Mouse (Mus musculus) lung, embryonic 14.5 days (tissue): ENCODE data around the gene Zfp61. TPM values are rescaled to one million over a fixed set of nuclear protein-coding genes. Genes with fewer than 3 reads are reported as not detected.

Experiments used
- ATAC-seq: fragments of 200-750 bp; cut with Nextera tagmentation; 2 replicates; pipeline ENCODE4 v1.8.0; 2017; ENCODE audit warnings: mild to moderate bottlenecking, moderate TSS enrichment, moderate library complexity; ENCODE audit not compliant: insufficient read depth
- DNase-seq: peaks from one replicate; pipeline ENCODE4 v3.0.0-alpha.2; 2015
- H3K27ac ChIP-seq: fragments of 300-500 bp; sonication (generic); 2 replicates; pipeline ENCODE4 v1.5.1; 2014; ENCODE audit warnings: low read depth, mild to moderate bottlenecking, moderate library complexity
- H3K27me3 ChIP-seq: fragments of 300-500 bp; sonication (generic); 2 replicates; pipeline ENCODE4 v1.6.1; 2014; ENCODE audit warnings: low read length, control low read depth; ENCODE audit not compliant: insufficient read depth
- H3K36me3 ChIP-seq: fragments of 300-500 bp; sonication (generic); 2 replicates; pipeline ENCODE4 v1.6.1; 2014; ENCODE audit warnings: control low read depth; ENCODE audit not compliant: insufficient read depth
- H3K4me1 ChIP-seq: fragments of 300-500 bp; sonication (generic); 2 replicates; pipeline ENCODE4 v1.6.1; 2014; ENCODE audit warnings: antibody characterized with exemption, control low read depth; ENCODE audit not compliant: insufficient read depth
- H3K4me2 ChIP-seq: fragments of 300-500 bp; sonication (generic); 2 replicates; pipeline ENCODE4 v1.6.1; 2014; ENCODE audit warnings: mild to moderate bottlenecking
- H3K4me3 ChIP-seq: fragments of 300-500 bp; sonication (generic); 2 replicates; pipeline ENCODE4 v1.5.1; 2014; ENCODE audit warnings: low read depth, low read length
- H3K9ac ChIP-seq: fragments of 300-500 bp; sonication (generic); 2 replicates; pipeline ENCODE4 v1.6.1; 2014
- H3K9me3 ChIP-seq: fragments of 300-500 bp; sonication (generic); 2 replicates; pipeline ENCODE4 v1.6.1; 2016; ENCODE audit warnings: low read depth, low read length, control low read depth
- CTCF ChIP-seq: IDR thresholded peaks from 2 replicates; pipeline ENCODE4 v1.5.1; 2016; ENCODE audit warnings: antibody characterized with exemption, low read depth
- WGBS: fragments of 180-500 bp; shearing (Covaris S2); extraction: QIAGEN DNeasy Blood & Tissue Kit; methylation state at CpG from one replicate; pipeline ENCODE4 v1.1.7; 2014; 5-methylcytosine and 5-hydroxymethylcytosine counted together
- polyA plus RNA-seq: library from polyadenylated mRNA; unstranded; fragments of >200 nt; fragmentation: Nextera tagmentation; extraction: Ambion mirVana; gene quantifications from 2 replicates; pipeline ENCODE4 v1.2.1, GENCODE M21; 2014

The Zfp61 gene
- polyA plus RNA-seq, 1 experiment from 2014 or later = 32.4 TPM

GRCm38 (mm10) chr7:24296386-24296785 lies 4.6 kb downstream of the Zfp61 start:
- H3K4me1 ChIP-seq = peaks cover 6% of the 10 kb centered on the region; the same call in 1 of the 2 replicates
- no peaks in the 10 kb centered on the region for H3K27me3 ChIP-seq
- no peak overlapping the region for H3K9ac ChIP-seq
- no peaks in the 10 kb centered on the region for H3K9me3 ChIP-seq
- 92% methylated on average over 7 of the region's 7 CpGs for WGBS
- no peak for TF ChIP-seq CTCF
- peaks cover 53% of the 10 kb centered on the region for H3K36me3 ChIP-seq
- H3K4me3 ChIP-seq = no peak overlapping the region
- DNase-seq = no peak
- H3K27ac ChIP-seq = no peak overlapping the region
- ATAC-seq = no peak
- no peak overlapping the region for H3K4me2 ChIP-seq

GRCm38 (mm10) chr7:24295376-24295775 lies 5.7 kb downstream of the Zfp61 start:
- H3K4me2 ChIP-seq = no peak overlapping the region
- 96% methylated on average over 7 of the region's 7 CpGs for WGBS
- no peak for ATAC-seq
- DNase-seq = no peak
- H3K9me3 ChIP-seq = no peaks in the 10 kb centered on the region
- no peaks in the 10 kb centered on the region for H3K27me3 ChIP-seq
- no peak for TF ChIP-seq CTCF
- no peak overlapping the region for H3K27ac ChIP-seq
- no peak overlapping the region for H3K9ac ChIP-seq
- H3K4me3 ChIP-seq = no peak overlapping the region
- peaks cover 63% of the 10 kb centered on the region for H3K36me3 ChIP-seq
- peaks cover 6% of the 10 kb centered on the region; the same call in 1 of the 2 replicates for H3K4me1 ChIP-seq

- Histone ChIP-seq H3K9ac (no peak overlapping the region), H3K4me3 (no peak overlapping the region), H3K27ac (no peak overlapping the region), H3K36me3 (peaks cover 69% of the 10 kb centered on the region), H3K9me3 (no peaks in the 10 kb centered on the region), H3K4me1 (peaks cover 6% of the 10 kb centered on the region; the same call in 1 of the 2 replicates), H3K4me2 (no peak overlapping the region), H3K27me3 (no peaks in the 10 kb centered on the region)
- DNase-seq = no peak
- TF ChIP-seq CTCF = no peak
- no peak for ATAC-seq
- 97% methylated on average over 4 of the region's 4 CpGs for WGBS
These were observed 6.3 kb downstream of the Zfp61 start for GRCm38 (mm10) chr7:24294763-24295162.

- TF ChIP-seq CTCF = no peak
- Histone ChIP-seq H3K27ac (no peak overlapping the region), H3K27me3 (no peaks in the 10 kb centered on the region), H3K36me3 (peaks cover 76% of the 10 kb centered on the region), H3K4me2 (no peak overlapping the region), H3K4me1 (peaks cover 5% of the 10 kb centered on the region; the same call in 1 of the 2 replicates), H3K9me3 (no peaks in the 10 kb centered on the region), H3K4me3 (no peak overlapping the region), H3K9ac (no peak overlapping the region)
- no peak for DNase-seq
- ATAC-seq = no peak
- WGBS = 78% methylated on average over 12 of the region's 12 CpGs
These were observed 7.8 kb downstream of the Zfp61 start for GRCm38 (mm10) chr7:24293061-24293851.

- no peak for TF ChIP-seq CTCF
- no peaks in the 10 kb centered on the region for H3K27me3 ChIP-seq
These were observed 9.5 kb downstream of the Zfp61 start for GRCm38 (mm10) chr7:24291387-24292090.

GRCm38 (mm10) chr7:24290106-24290693 lies 10.8 kb downstream of the Zfp61 start:
- H3K4me1 ChIP-seq = no peaks in the 10 kb centered on the region
- H3K4me3 ChIP-seq = no peak overlapping the region
- no peaks in the 10 kb centered on the region for H3K27me3 ChIP-seq
- WGBS = 94% methylated on average over 4 of the region's 4 CpGs
- TF ChIP-seq CTCF = no peak
- no peak for DNase-seq
- peaks cover 60% of the 10 kb centered on the region for H3K36me3 ChIP-seq
- no peak overlapping the region for H3K9ac ChIP-seq
- no peak overlapping the region for H3K4me2 ChIP-seq
- no peak overlapping the region for H3K27ac ChIP-seq
- H3K9me3 ChIP-seq = no peaks in the 10 kb centered on the region
- ATAC-seq = no peak

More at GRCm38 (mm10) chr7:24291387-24292090, 9.5 kb downstream of the Zfp61 start:
- Histone ChIP-seq H3K9me3 (no peaks in the 10 kb centered on the region), H3K9ac (no peak overlapping the region), H3K4me1 (no peaks in the 10 kb centered on the region), H3K36me3 (peaks cover 74% of the 10 kb centered on the region), H3K4me2 (no peak overlapping the region), H3K4me3 (no peak overlapping the region), H3K27ac (no peak overlapping the region)
- whole genome bisulfite sequencing = 88% methylated on average over 27 of the region's 27 CpGs
- no peak for DNase-seq
- no peak for ATAC-seq

- peaks cover 44% of the 10 kb centered on the region for H3K36me3 ChIP-seq
- WGBS = 89% methylated on average over 6 of the region's 6 CpGs
- ATAC-seq = no peak
These were observed 12.5 kb downstream of the Zfp61 start for GRCm38 (mm10) chr7:24288512-24288911.

More at GRCm38 (mm10) chr7:24288512-24288911, 12.5 kb downstream of the Zfp61 start:
- no peak for DNase-seq
- no peak overlapping the region for H3K27ac ChIP-seq
- no peaks in the 10 kb centered on the region for H3K27me3 ChIP-seq
- TF ChIP-seq CTCF = no peak
- no peak overlapping the region for H3K4me3 ChIP-seq
- no peaks in the 10 kb centered on the region for H3K4me1 ChIP-seq
- no peak overlapping the region for H3K4me2 ChIP-seq
- no peaks in the 10 kb centered on the region for H3K9me3 ChIP-seq
- H3K9ac ChIP-seq = no peak overlapping the region
